Mouse (Mus musculus) left cerebral cortex, postnatal 14 days (tissue): ENCODE data around the gene Ube2l6. TPM values are rescaled to one million over a fixed set of nuclear protein-coding genes. Genes with fewer than 3 reads are reported as not detected.
"Not testable (repeated sequence)": the region's sequence is repeated elsewhere in the genome, so short reads cannot be mapped to it uniquely, and the experiment has no call there.

Experiments
- DNase-seq, 2 experiments: peaks; one replicate each; pipeline ENCODE4 v3.0.0; 2021 to 2022; ENCODE audit warnings: low spot score in 2 of 2, mixed read lengths in 1 of 2
- intact Hi-C: fragments of 180-260 bp; cut with DNase I; formaldehyde crosslinking; loops from one replicate; pipeline ENCODE4 v1.15.1; 2025
- total RNA-seq, 2 experiments: library from RNA; stranded (reverse); gene quantifications; 2 replicates each; pipeline ENCODE4 v1.2.3; 2021

Ube2l6 gene
- total RNA-seq, 2 experiments from 2014 or later: 5.1 to 6.0 TPM

GRCm38 (mm10) chr2:84788316-84788715 is 10.3 kb upstream of the Ube2l6 start:
- no peak for DNase-seq
- intact Hi-C loops: no loop called here

GRCm38 (mm10) chr2:84790418-84790817 is 8.2 kb upstream of the Ube2l6 start:
- no peak for DNase-seq
- intact Hi-C loops: no loop called here

GRCm38 (mm10) chr2:84792516-84792915 is 6.1 kb upstream of the Ube2l6 start:
- no peak for DNase-seq
- intact Hi-C loops: no loop called here

- no peak for DNase-seq
- intact Hi-C loops: no loop called here
These were observed 5.5 kb upstream of the Ube2l6 start for GRCm38 (mm10) chr2:84793154-84793553.

GRCm38 (mm10) chr2:84793871-84794270 is 4.8 kb upstream of the Ube2l6 start:
- intact Hi-C loops: no loop called here
- DNase-seq: no peak

- intact Hi-C loops: loop anchor here (2.0 kb wide), 1 partner anchor 55 kb away; the partner anchor contains the start of gene Gm19426
These were observed 665 bp upstream of the Ube2l6 start for GRCm38 (mm10) chr2:84797833-84798492.

GRCm38 (mm10) chr2:84799041-84799561 is 473 bp downstream of the Ube2l6 start:
- peak; percentile 72 to 75 for DNase-seq
- intact Hi-C loops: loop anchor here (2.0 kb wide), 1 partner anchor 56 kb away; the partner anchor contains the start of gene Gm19426

More at GRCm38 (mm10) chr2:84797833-84798492, 665 bp upstream of the Ube2l6 start:
- DNase-seq: peak; percentile 89 to 94

- intact Hi-C loops: no loop called here
- DNase-seq: no peak
These were observed 1.7 kb downstream of the Ube2l6 start for GRCm38 (mm10) chr2:84800304-84800703.

GRCm38 (mm10) chr2:84801223-84801622 is 2.6 kb downstream of the Ube2l6 start:
- intact Hi-C loops: not testable (repeated sequence)

GRCm38 (mm10) chr2:84803963-84804362 is 5.3 kb downstream of the Ube2l6 start:
- no peak for DNase-seq
- intact Hi-C loops: no loop called here

More at GRCm38 (mm10) chr2:84801223-84801622, 2.6 kb downstream of the Ube2l6 start:
- not testable (repeated sequence) for DNase-seq

GRCm38 (mm10) chr2:84806546-84806945 is 7.9 kb downstream of the Ube2l6 start:
- DNase-seq: no peak
- intact Hi-C loops: no loop called here

- DNase-seq: no peak
- intact Hi-C loops: no loop called here
These were observed 10.7 kb downstream of the Ube2l6 start for GRCm38 (mm10) chr2:84809330-84809729.

- intact Hi-C loops: loop anchor here (10.0 kb wide), 1 partner anchor 356 kb away; no protein-coding TSS in a partner anchor
- no peak for DNase-seq
These were observed 11.9 kb downstream of the Ube2l6 start for GRCm38 (mm10) chr2:84810526-84810885.

GRCm38 (mm10) chr2:84810886-84811577 is 12.4 kb downstream of the Ube2l6 start:
- intact Hi-C loops: loop anchor here (10.0 kb wide), 1 partner anchor 356 kb away; no protein-coding TSS in a partner anchor
- DNase-seq: peak; percentile 88 to 98

GRCm38 (mm10) chr2:84811880-84812279 is 13.3 kb downstream of the Ube2l6 start:
- intact Hi-C loops: loop anchor here (10.0 kb wide), 1 partner anchor 357 kb away; no protein-coding TSS in a partner anchor

GRCm38 (mm10) chr2:84812676-84813075 is 14.0 kb downstream of the Ube2l6 start:
- no peak for DNase-seq
- intact Hi-C loops: loop anchor here (10.0 kb wide), 1 partner anchor 358 kb away; no protein-coding TSS in a partner anchor

More at GRCm38 (mm10) chr2:84811880-84812279, 13.3 kb downstream of the Ube2l6 start:
- DNase-seq: no peak

- DNase-seq: peak; percentile 30 to 73
- intact Hi-C loops: loop anchor here (10.0 kb wide), 1 partner anchor 365 kb away; no protein-coding TSS in a partner anchor
These were observed 21.2 kb downstream of the Ube2l6 start for GRCm38 (mm10) chr2:84819861-84820260.

GRCm38 (mm10) chr2:84822552-84822951 is 23.9 kb downstream of the Ube2l6 start, which contains the start of gene Smtnl1:
Gene Smtnl1, minus strand, starts transcription at chr2:84822652.
- DNase-seq: no peak
- intact Hi-C loops: no loop called here

- DNase-seq: peak in 1 of 2 experiments; percentile 46
- intact Hi-C loops: no loop called here
These were observed 24.6 kb downstream of the Ube2l6 start for GRCm38 (mm10) chr2:84823237-84823636.
